Mouse (Mus musculus): ENCODE data around the gene Tlr9. TPM values are rescaled to one million over a fixed set of nuclear protein-coding genes. Genes with fewer than 3 reads are reported as not detected.

Gene Tlr9
- polyA plus RNA-seq, 1 experiment, result not detected

GRCm38 (mm10) chr9:106275806-106276205 lies 53.4 kb downstream of the Tlr9 start:
- 92% methylated on average over 1 of the region's 1 CpGs for WGBS
- TF ChIP-seq CTCF (IDR thresholded peaks at IDR 0.05; ENCODE audit: insufficient read depth, low read depth, low read length) (no peak), POLR2A (IDR thresholded peaks at IDR 0.05; ENCODE audit: insufficient read depth, low read depth, low read length) (no peak)
- Histone ChIP-seq H3K4me3 (ENCODE audit: insufficient read depth, low read depth, low read length) (no peak overlapping the region), H3K4me1 (ENCODE audit: control insufficient read depth, insufficient read depth, low read length) (no peaks in the 10 kb centered on the region), H3K27ac (ENCODE audit: insufficient read depth, low read depth, low read length) (no peak overlapping the region)

Other genes starting within 250 kb of the Tlr9 start
- gene Col6a4, start 125.8 kb upstream of the Tlr9 start, polyA plus RNA-seq (2012; ENCODE audit: insufficient read depth, insufficient read length, low replicate concordance, missing spikeins), result not detected in 2 replicates
- not detected in 2 replicates for gene Glyctk, start 64.5 kb upstream of the Tlr9 start, polyA plus RNA-seq (2012; ENCODE audit: insufficient read depth, insufficient read length, low replicate concordance, missing spikeins)
- not detected in 2 replicates for gene Wdr82, start 51.7 kb upstream of the Tlr9 start, polyA plus RNA-seq (2012; ENCODE audit: insufficient read depth, insufficient read length, low replicate concordance, missing spikeins)
- not detected in 2 replicates for gene Ppm1m, start 22.9 kb upstream of the Tlr9 start, polyA plus RNA-seq (2012; ENCODE audit: insufficient read depth, insufficient read length, low replicate concordance, missing spikeins)
- gene Twf2, start 19.5 kb upstream of the Tlr9 start, polyA plus RNA-seq (2012; ENCODE audit: insufficient read depth, insufficient read length, low replicate concordance, missing spikeins), result not detected in 2 replicates
- not detected in 2 replicates for gene Alas1, start 26.1 kb downstream of the Tlr9 start, polyA plus RNA-seq (2012; ENCODE audit: insufficient read depth, insufficient read length, low replicate concordance, missing spikeins)
- gene Poc1a, start 58.5 kb downstream of the Tlr9 start, polyA plus RNA-seq (2012; ENCODE audit: insufficient read depth, insufficient read length, low replicate concordance, missing spikeins), result not detected in 2 replicates
- not detected in 2 replicates for gene Dusp7, start 146.0 kb downstream of the Tlr9 start, polyA plus RNA-seq (2012; ENCODE audit: insufficient read depth, insufficient read length, low replicate concordance, missing spikeins)
- gene Rpl29, start 206.9 kb downstream of the Tlr9 start, polyA plus RNA-seq (2012; ENCODE audit: insufficient read depth, insufficient read length, low replicate concordance, missing spikeins), result not detected in 2 replicates
- gene Acy1, start 215.7 kb downstream of the Tlr9 start, polyA plus RNA-seq (2012; ENCODE audit: insufficient read depth, insufficient read length, low replicate concordance, missing spikeins), result not detected in 2 replicates
- not detected in 2 replicates for gene Abhd14b, start 224.9 kb downstream of the Tlr9 start, polyA plus RNA-seq (2012; ENCODE audit: insufficient read depth, insufficient read length, low replicate concordance, missing spikeins)
- gene Abhd14a, start 225.1 kb downstream of the Tlr9 start, polyA plus RNA-seq (2012; ENCODE audit: insufficient read depth, insufficient read length, low replicate concordance, missing spikeins), result not detected in 2 replicates
- not detected in 2 replicates for gene Pcbp4, start 230.7 kb downstream of the Tlr9 start, polyA plus RNA-seq (2012; ENCODE audit: insufficient read depth, insufficient read length, low replicate concordance, missing spikeins)
- not detected in 2 replicates for gene Gpr62, start 243.3 kb downstream of the Tlr9 start, polyA plus RNA-seq (2012; ENCODE audit: insufficient read depth, insufficient read length, low replicate concordance, missing spikeins)